17 mouse cellular contexts compared by ENCODE assay signal in genomic region chr3:129658776-129659175, GRCm38 (mm10).
DNase-seq lines count a peak whose midpoint lies in the region; ATAC-seq and TF ChIP-seq lines count a peak whose summit lies in the region.
"Had no signal": no experiment of that assay in that cellular context is flagged by ENCODE, and none has a peak within 500 bp of the region (broad histone marks: within the 10 kb centered on the region; RNA-seq: fewer than 3 reads in every experiment).

No protein-coding gene starts in this region.

- no peak overlapping the region for H3K27ac ChIP-seq in heart, embryonic 10.5 days
- no peak overlapping the region for H3K27ac ChIP-seq in liver, embryonic 16.5 days (ENCODE audit: low read length)
- no peak overlapping the region for H3K27ac ChIP-seq in spleen, adult 2 months (ENCODE audit: insufficient read depth, low read length)
- H3K27ac ChIP-seq in heart, embryonic 11.5 days (ENCODE audit: low read depth, low read length) = no peak overlapping the region
- H3K27ac ChIP-seq: limb, embryonic 13.5 days; neural tube, embryonic 12.5 days had no signal

- no peaks in the 10 kb centered on the region for H3K4me1 ChIP-seq in heart, embryonic 10.5 days
- H3K4me1 ChIP-seq in liver, embryonic 16.5 days (ENCODE audit: control insufficient read depth, low read depth, low read length) = no peaks in the 10 kb centered on the region
- no peaks in the 10 kb centered on the region; the same call in 1 of the 2 replicates for H3K4me1 ChIP-seq in spleen, adult 2 months (ENCODE audit: control insufficient read depth, insufficient read depth, insufficient read length)
- H3K4me1 ChIP-seq in heart, embryonic 11.5 days (ENCODE audit: control insufficient read depth, insufficient read depth, low read length) = no peaks in the 10 kb centered on the region
- H3K4me1 ChIP-seq: heart, embryonic 12.5 days; neural tube, embryonic 12.5 days had no signal

- ATAC-seq in liver, embryonic 16.5 days (ENCODE audit: low read depth) = 0 out of 2 replicates have a peak, but pooled peaks have one; percentile 51
- no peak for ATAC-seq in erythroblast, adult 5-6 weeks (replicated peaks; ENCODE audit: low FRiP score, poor library complexity, severe bottlenecking)
- ATAC-seq in heart, embryonic 11.5 days (replicated peaks; ENCODE audit: insufficient number of reproducible peaks, low FRiP score, low TSS enrichment) = no peak
- ATAC-seq: forebrain, embryonic 14.5 days; intestine, postnatal 0 days had no signal

- no peak overlapping the region for H3K9ac ChIP-seq in liver, embryonic 16.5 days (ENCODE audit: low read depth, low read length)
- H3K9ac ChIP-seq in heart, embryonic 11.5 days (ENCODE audit: low read depth, low read length) = no peak overlapping the region
- H3K9ac ChIP-seq: heart, embryonic 12.5 days; limb, embryonic 13.5 days; neural tube, embryonic 12.5 days had no signal

- peak; percentile 68 for DNase-seq in heart, adult 11 months
- no peak for DNase-seq in heart, embryonic 10.5 days (ENCODE audit: low spot score)
- DNase-seq in spleen, adult 2 months (ENCODE audit: low read depth in 1 of 2, low spot score in 2 of 2) = peak; percentile 14 to 19
- peak; percentile 73 for DNase-seq in thymus, postnatal 4 days
- no peak for DNase-seq in frontal cortex, postnatal 14 days (ENCODE audit: low spot score in 2 of 2)
- DNase-seq: kidney, postnatal 25 days; lung, postnatal 36 days; midbrain, embryonic 14.5 days had no signal

- H3K4me3 ChIP-seq in heart, embryonic 10.5 days = no peak overlapping the region
- no peak overlapping the region for H3K4me3 ChIP-seq in liver, embryonic 16.5 days (ENCODE audit: low read depth, low read length)
- no peak overlapping the region for H3K4me3 ChIP-seq in spleen, adult 2 months (ENCODE audit: extremely low read depth, insufficient read depth, insufficient read length)
- no peak overlapping the region for H3K4me3 ChIP-seq in heart, embryonic 11.5 days (ENCODE audit: low read depth, low read length)
- H3K4me3 ChIP-seq: heart, embryonic 12.5 days; limb, embryonic 13.5 days; neural tube, embryonic 12.5 days had no signal

- no peak for TF ChIP-seq POLR2A in spleen, adult 2 months (IDR thresholded peaks at IDR 0.05; ENCODE audit: low read depth, low read length)

- H3K9me3 ChIP-seq in heart, embryonic 10.5 days = no peaks in the 10 kb centered on the region
- H3K9me3 ChIP-seq in liver, embryonic 16.5 days (replicated peaks; ENCODE audit: control insufficient read depth, low read length) = no peaks in the 10 kb centered on the region
- H3K9me3 ChIP-seq in heart, embryonic 11.5 days (replicated peaks; ENCODE audit: control insufficient read depth, low read length) = no peaks in the 10 kb centered on the region
- H3K9me3 ChIP-seq: G1E; limb, embryonic 13.5 days; neural tube, embryonic 12.5 days had no signal

- H3K36me3 ChIP-seq in heart, embryonic 10.5 days = no peaks in the 10 kb centered on the region
- no peaks in the 10 kb centered on the region for H3K36me3 ChIP-seq in liver, embryonic 16.5 days (ENCODE audit: control insufficient read depth, insufficient read depth)
- no peaks in the 10 kb centered on the region for H3K36me3 ChIP-seq in spleen, adult 2 months (ENCODE audit: control insufficient read depth, insufficient read depth, low read length)
- H3K36me3 ChIP-seq in heart, embryonic 11.5 days (ENCODE audit: control insufficient read depth, insufficient read depth, low read length) = no peaks in the 10 kb centered on the region
- H3K36me3 ChIP-seq: G1E; heart, embryonic 12.5 days; limb, embryonic 13.5 days; neural tube, embryonic 12.5 days had no signal

- 90% methylated on average over 7 of the region's 7 CpGs for WGBS in heart, embryonic 10.5 days
- 44% methylated on average over 7 of the region's 7 CpGs for WGBS in liver, embryonic 16.5 days (ENCODE audit: insufficient replicate concordance)
- 29% methylated on average over 7 of the region's 7 CpGs for WGBS in spleen, adult 2 months
- WGBS in heart, embryonic 11.5 days (ENCODE audit: insufficient replicate concordance) = 76% methylated on average over 7 of the region's 7 CpGs

- no peaks in the 10 kb centered on the region for H3K27me3 ChIP-seq in heart, embryonic 10.5 days (ENCODE audit: insufficient read depth, poor library complexity, severe bottlenecking)
- H3K27me3 ChIP-seq in liver, embryonic 16.5 days (ENCODE audit: control insufficient read depth, insufficient read depth, low read depth, low read length) = no peaks in the 10 kb centered on the region
- no peaks in the 10 kb centered on the region for H3K27me3 ChIP-seq in spleen, adult 2 months (ENCODE audit: control insufficient read depth, insufficient read depth, low read length)
- H3K27me3 ChIP-seq in heart, embryonic 11.5 days (ENCODE audit: control insufficient read depth, insufficient read depth, low read length) = no peaks in the 10 kb centered on the region
- H3K27me3 ChIP-seq: heart, embryonic 12.5 days; limb, embryonic 13.5 days; neural tube, embryonic 12.5 days had no signal

- TF ChIP-seq CTCF in spleen, adult 2 months (IDR thresholded peaks at IDR 0.05; ENCODE audit: extremely low read depth, insufficient read depth, insufficient read length, insufficient replicate concordance) = no peak

- no peak overlapping the region for H3K4me2 ChIP-seq in liver, embryonic 16.5 days (ENCODE audit: low read depth, low read length)
- no peak overlapping the region for H3K4me2 ChIP-seq in heart, embryonic 11.5 days
- H3K4me2 ChIP-seq: heart, embryonic 12.5 days; limb, embryonic 13.5 days; neural tube, embryonic 12.5 days had no signal

Comparison
In these comparisons a context has a peak if more than half of its experiments do, and no peak if none do; other contexts are left out.
1. DNase-seq: peak in heart, adult 11 months (single experiment), spleen, adult 2 months (2 of 2) and thymus, postnatal 4 days (single experiment); none in heart, embryonic 10.5 days (single experiment) and frontal cortex, postnatal 14 days (0 of 2).